Mouse (Mus musculus): Measurements from ENCODE around the gene Paf1. TPM values are rescaled to one million over a fixed set of nuclear protein-coding genes. Genes with fewer than 3 reads are reported as not detected.
A peak's percentile ranks its signal among the peaks of the same experiment; 100 is the strongest.

Paf1 gene
- polyA plus RNA-seq, 1 experiment, result 97.0 TPM

- H3K27me3 ChIP-seq (ENCODE audit: control insufficient read depth, insufficient read depth, low read length), result no peaks in the 10 kb centered on the region
- H3K36me3 ChIP-seq (ENCODE audit: control insufficient read depth, insufficient read depth, low read length), result no peaks in the 10 kb centered on the region; the same call in 1 of the 2 replicates
These were observed 5.2 kb downstream of the Paf1 start for GRCm38 (mm10) chr7:28398000-28398399.

DNA sequence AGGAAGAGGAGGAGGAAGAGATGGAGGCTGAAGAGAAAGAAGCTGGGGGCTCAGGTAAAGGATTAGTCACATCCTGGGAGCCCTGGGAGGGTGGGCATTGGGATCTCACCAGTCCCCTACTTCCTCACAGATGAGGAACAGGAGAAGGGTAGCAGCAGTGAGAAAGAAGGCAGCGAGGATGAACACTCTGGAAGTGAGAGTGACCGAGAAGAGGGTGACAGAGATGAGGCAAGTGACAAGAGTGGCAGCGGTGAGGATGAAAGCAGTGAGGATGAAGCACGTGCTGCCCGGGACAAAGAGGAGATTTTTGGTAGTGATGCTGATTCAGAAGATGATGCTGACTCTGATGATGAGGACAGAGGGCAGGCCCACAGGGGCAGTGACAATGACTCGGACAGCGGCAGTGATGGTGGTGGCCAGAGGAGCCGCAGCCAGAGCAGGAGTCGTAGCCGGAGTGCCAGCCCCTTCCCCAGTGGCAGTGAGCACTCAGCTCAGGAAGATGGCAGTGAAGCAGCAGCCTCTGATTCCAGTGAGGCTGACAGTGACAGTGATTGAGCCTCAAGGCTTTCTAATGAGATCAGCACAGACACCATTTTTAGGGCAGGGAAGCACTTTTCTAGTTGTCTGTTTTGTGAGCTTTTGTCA is 6.1 kb downstream of the Paf1 start:
- no peak for TF ChIP-seq CTCF (IDR thresholded peaks at IDR 0.05; ENCODE audit: control insufficient read depth, insufficient read depth, insufficient replicate concordance, low read depth, low read length)
- no peak for TF ChIP-seq POLR2A (IDR thresholded peaks at IDR 0.05; ENCODE audit: control insufficient read depth, low read depth, low read length)
- no peak overlapping the region for H3K27ac ChIP-seq (ENCODE audit: control insufficient read depth, insufficient read depth, low read depth, low read length)
- H3K4me3 ChIP-seq (ENCODE audit: control insufficient read depth, low read depth, low read length), result no peak overlapping the region
- H3K36me3 ChIP-seq (ENCODE audit: control insufficient read depth, insufficient read depth, low read length), result no peaks in the 10 kb centered on the region; the same call in 1 of the 2 replicates
- no peaks in the 10 kb centered on the region for H3K27me3 ChIP-seq (ENCODE audit: control insufficient read depth, insufficient read depth, low read length)
- no peaks in the 10 kb centered on the region for H3K4me1 ChIP-seq (ENCODE audit: control insufficient read depth, insufficient read depth, low read length)

More at GRCm38 (mm10) chr7:28398000-28398399, 5.2 kb downstream of the Paf1 start:
- H3K4me1 ChIP-seq (ENCODE audit: control insufficient read depth, insufficient read depth, low read length), result peaks cover 4% of the 10 kb centered on the region
- no peak overlapping the region for H3K4me3 ChIP-seq (ENCODE audit: control insufficient read depth, low read depth, low read length)
- TF ChIP-seq CTCF (IDR thresholded peaks at IDR 0.05; ENCODE audit: control insufficient read depth, insufficient read depth, insufficient replicate concordance, low read depth, low read length) (no peak), POLR2A (IDR thresholded peaks at IDR 0.05; ENCODE audit: control insufficient read depth, low read depth, low read length) (no peak)
- H3K27ac ChIP-seq (ENCODE audit: control insufficient read depth, insufficient read depth, low read depth, low read length), result no peak overlapping the region

DNA sequence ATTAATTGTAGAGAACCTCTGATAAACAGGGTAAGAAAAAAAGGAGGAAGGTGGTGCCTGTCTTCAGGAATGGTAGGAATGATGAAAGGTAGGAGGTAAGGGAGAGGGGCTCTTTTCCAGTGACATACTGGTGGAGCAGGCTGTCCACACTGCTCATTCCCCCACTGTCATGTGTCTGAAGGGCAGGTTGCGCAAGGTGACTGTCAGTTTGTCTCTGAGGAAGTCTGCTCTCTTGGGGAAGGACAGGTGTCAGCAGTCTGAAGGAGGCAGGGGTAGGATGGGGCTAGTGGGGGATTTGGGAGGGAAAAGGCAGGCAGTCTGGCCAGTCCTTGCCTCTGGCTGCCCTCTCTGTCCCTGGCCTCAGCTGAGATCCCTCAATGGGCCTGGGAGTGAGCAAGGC is 8.3 kb downstream of the Paf1 start:
- Histone ChIP-seq H3K36me3 (ENCODE audit: control insufficient read depth, insufficient read depth, low read length) (no peaks in the 10 kb centered on the region; the same call in none of the 2 replicates), H3K27ac (ENCODE audit: control insufficient read depth, insufficient read depth, low read depth, low read length) (no peak overlapping the region), H3K4me1 (ENCODE audit: control insufficient read depth, insufficient read depth, low read length) (no peaks in the 10 kb centered on the region), H3K27me3 (ENCODE audit: control insufficient read depth, insufficient read depth, low read length) (no peaks in the 10 kb centered on the region), H3K4me3 (ENCODE audit: control insufficient read depth, low read depth, low read length) (no peak overlapping the region)
- TF ChIP-seq POLR2A (IDR thresholded peaks at IDR 0.05; ENCODE audit: control insufficient read depth, low read depth, low read length) (no peak), CTCF (IDR thresholded peaks at IDR 0.05; ENCODE audit: control insufficient read depth, insufficient read depth, insufficient replicate concordance, low read depth, low read length) (no peak)

DNA sequence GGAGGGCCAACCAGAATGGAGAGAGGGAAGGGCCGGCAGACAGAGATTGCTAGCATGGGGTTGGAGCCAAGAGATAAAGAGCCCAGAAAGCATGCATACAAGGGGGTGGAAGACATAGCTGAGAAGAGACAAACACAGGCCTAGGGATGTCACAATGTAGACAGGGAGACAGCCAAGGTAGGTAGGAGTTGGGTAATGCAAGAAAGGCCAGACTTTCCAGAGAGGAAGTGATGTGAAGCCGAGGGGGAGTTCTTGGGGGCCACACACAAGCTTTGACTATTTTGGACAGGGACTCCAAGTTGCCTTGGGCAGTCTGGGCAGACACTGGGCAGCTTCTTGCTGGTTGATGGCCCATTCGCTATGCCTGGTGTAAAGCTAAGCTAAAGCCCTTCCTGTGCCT is 9.2 kb downstream of the Paf1 start:
- Histone ChIP-seq H3K27me3 (ENCODE audit: control insufficient read depth, insufficient read depth, low read length) (no peaks in the 10 kb centered on the region), H3K4me3 (ENCODE audit: control insufficient read depth, low read depth, low read length) (no peak overlapping the region)
- TF ChIP-seq CTCF (IDR thresholded peaks at IDR 0.05; ENCODE audit: control insufficient read depth, insufficient read depth, insufficient replicate concordance, low read depth, low read length) (no peak), POLR2A (IDR thresholded peaks at IDR 0.05; ENCODE audit: control insufficient read depth, low read depth, low read length) (no peak)

GRCm38 (mm10) chr7:28410841-28411475 is 18.2 kb downstream of the Paf1 start:
- peak overlapping the region; percentile 84 for H3K27ac ChIP-seq (ENCODE audit: control insufficient read depth, insufficient read depth, low read depth, low read length)
- TF ChIP-seq POLR2A (IDR thresholded peaks at IDR 0.05; ENCODE audit: control insufficient read depth, low read depth, low read length) (no peak), CTCF (IDR thresholded peaks at IDR 0.05; ENCODE audit: control insufficient read depth, insufficient read depth, insufficient replicate concordance, low read depth, low read length) (no peak)
- H3K36me3 ChIP-seq (ENCODE audit: control insufficient read depth, insufficient read depth, low read length), result peaks cover 8% of the 10 kb centered on the region

More for the DNA sequence above, 9.2 kb downstream of the Paf1 start:
- Histone ChIP-seq H3K36me3 (ENCODE audit: control insufficient read depth, insufficient read depth, low read length) (no peaks in the 10 kb centered on the region; the same call in none of the 2 replicates), H3K4me1 (ENCODE audit: control insufficient read depth, insufficient read depth, low read length) (no peaks in the 10 kb centered on the region), H3K27ac (ENCODE audit: control insufficient read depth, insufficient read depth, low read depth, low read length) (no peak overlapping the region)

DNA sequence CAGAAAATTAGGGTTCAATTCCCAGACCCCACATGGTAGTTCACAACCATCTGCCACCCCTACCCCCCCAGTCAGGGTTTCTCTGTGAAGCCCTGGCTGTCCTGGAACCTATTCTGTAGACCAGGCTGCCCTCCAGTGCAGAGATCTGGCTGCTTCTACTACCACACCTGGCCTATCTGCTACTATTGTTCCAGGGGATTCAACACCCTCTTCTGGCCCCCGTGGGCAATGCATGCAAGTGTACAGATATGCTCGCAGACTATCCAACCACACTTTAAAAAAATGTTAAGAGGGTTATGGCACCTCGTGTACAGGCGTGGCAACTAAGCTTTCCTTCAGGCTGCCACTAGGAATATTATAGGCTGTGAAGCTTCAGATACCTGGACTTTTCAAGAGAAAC is 20.1 kb downstream of the Paf1 start:
- H3K27ac ChIP-seq (ENCODE audit: control insufficient read depth, insufficient read depth, low read depth, low read length), result no peak overlapping the region
- peaks cover 8% of the 10 kb centered on the region for H3K36me3 ChIP-seq (ENCODE audit: control insufficient read depth, insufficient read depth, low read length)
- TF ChIP-seq POLR2A (IDR thresholded peaks at IDR 0.05; ENCODE audit: control insufficient read depth, low read depth, low read length), result no peak
- no peak for TF ChIP-seq CTCF (IDR thresholded peaks at IDR 0.05; ENCODE audit: control insufficient read depth, insufficient read depth, insufficient replicate concordance, low read depth, low read length)
- no peak overlapping the region for H3K4me3 ChIP-seq (ENCODE audit: control insufficient read depth, low read depth, low read length)
- H3K4me1 ChIP-seq (ENCODE audit: control insufficient read depth, insufficient read depth, low read length), result no peaks in the 10 kb centered on the region; the same call in 1 of the 2 replicates
- H3K27me3 ChIP-seq (ENCODE audit: control insufficient read depth, insufficient read depth, low read length), result no peaks in the 10 kb centered on the region

More at GRCm38 (mm10) chr7:28410841-28411475, 18.2 kb downstream of the Paf1 start:
- H3K27me3 ChIP-seq (ENCODE audit: control insufficient read depth, insufficient read depth, low read length), result no peaks in the 10 kb centered on the region
- no peak overlapping the region for H3K4me3 ChIP-seq (ENCODE audit: control insufficient read depth, low read depth, low read length)
- no peaks in the 10 kb centered on the region; the same call in 1 of the 2 replicates for H3K4me1 ChIP-seq (ENCODE audit: control insufficient read depth, insufficient read depth, low read length)

DNA sequence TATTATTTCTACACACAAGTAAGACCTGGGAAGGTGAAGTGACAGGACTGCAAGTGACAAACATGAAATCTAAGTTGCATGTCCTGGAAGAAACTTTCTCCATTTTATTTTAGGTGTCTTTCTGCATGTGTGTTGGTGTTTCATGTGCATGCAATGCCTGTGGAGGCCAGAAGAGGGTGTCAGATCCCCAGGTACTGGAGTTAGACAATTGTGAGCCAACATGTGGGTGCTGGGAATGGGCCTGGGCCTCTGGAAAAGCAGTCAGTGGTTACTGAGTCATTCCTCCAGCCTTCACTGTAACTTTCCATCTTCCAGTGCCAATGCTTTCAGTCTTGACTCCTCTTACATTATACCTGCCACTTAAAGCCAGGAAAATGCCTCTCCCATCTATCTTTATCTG is 24.6 kb downstream of the Paf1 start:
- Histone ChIP-seq H3K4me3 (ENCODE audit: control insufficient read depth, low read depth, low read length) (no peak overlapping the region), H3K27me3 (ENCODE audit: control insufficient read depth, insufficient read depth, low read length) (no peaks in the 10 kb centered on the region), H3K27ac (ENCODE audit: control insufficient read depth, insufficient read depth, low read depth, low read length) (0 out of 2 replicates have a peak overlapping the region, but pooled peaks have one; percentile 25), H3K36me3 (ENCODE audit: control insufficient read depth, insufficient read depth, low read length) (peaks cover 7% of the 10 kb centered on the region), H3K4me1 (ENCODE audit: control insufficient read depth, insufficient read depth, low read length) (no peaks in the 10 kb centered on the region)
- no peak for TF ChIP-seq CTCF (IDR thresholded peaks at IDR 0.05; ENCODE audit: control insufficient read depth, insufficient read depth, insufficient replicate concordance, low read depth, low read length)
- no peak for TF ChIP-seq POLR2A (IDR thresholded peaks at IDR 0.05; ENCODE audit: control insufficient read depth, low read depth, low read length)
